Mouse (Mus musculus) activated CD4-positive, CD25-positive, alpha-beta regulatory T cell, adult 4 months (primary cell): ENCODE measurements around the gene Mettl6. TPM values are rescaled to one million over a fixed set of nuclear protein-coding genes. Genes with fewer than 3 reads are reported as not detected.
"Not testable (repeated sequence)": the region's sequence is repeated elsewhere in the genome, so short reads cannot be mapped to it uniquely, and the experiment has no call there.

Source experiments
- ATAC-seq: one replicate; pipeline ENCODE4 v1.8.0; 2017
- polyA plus RNA-seq, 2 experiments: library from polyadenylated mRNA; unstranded; fragments of 100-300 nt; shearing (Covaris generic); gene quantifications; one replicate each; pipeline ENCODE4 v1.2.1; 2017

Mettl6 gene
- polyA plus RNA-seq, 2 experiments from 2014 or later = 68.1 to 79.9 TPM

GRCm38 (mm10) chr14:31472451-31473061 is 22.3 kb downstream of the Mettl6 start:
- ATAC-seq = no peak

GRCm38 (mm10) chr14:31469711-31470110 is 25.1 kb downstream of the Mettl6 start:
- ATAC-seq = no peak

GRCm38 (mm10) chr14:31464176-31464575 is 30.7 kb downstream of the Mettl6 start:
- ATAC-seq = no peak

- ATAC-seq = no peak
Observed at GRCm38 (mm10) chr14:31462886-31463285, 32.0 kb downstream of the Mettl6 start.

GRCm38 (mm10) chr14:31462226-31462625 is 32.6 kb downstream of the Mettl6 start:
- ATAC-seq = not testable (repeated sequence)

GRCm38 (mm10) chr14:31458006-31458405 is 36.8 kb downstream of the Mettl6 start:
- ATAC-seq = no peak

- no peak for ATAC-seq
Observed at GRCm38 (mm10) chr14:31456064-31456721, 38.6 kb downstream of the Mettl6 start.

- ATAC-seq = no peak
Observed at GRCm38 (mm10) chr14:31454849-31455566, 39.8 kb downstream of the Mettl6 start.

GRCm38 (mm10) chr14:31453946-31454345 is 40.9 kb downstream of the Mettl6 start:
- not testable (repeated sequence) for ATAC-seq

- ATAC-seq = no peak
Observed at GRCm38 (mm10) chr14:31448994-31449393, 45.8 kb downstream of the Mettl6 start.

- no peak for ATAC-seq
Observed at GRCm38 (mm10) chr14:31443616-31444015, 51.2 kb downstream of the Mettl6 start.

GRCm38 (mm10) chr14:31440725-31441124 is 54.1 kb downstream of the Mettl6 start:
- peak; percentile 50 for ATAC-seq

GRCm38 (mm10) chr14:31440230-31440629 is 54.6 kb downstream of the Mettl6 start:
- no peak for ATAC-seq

- no peak for ATAC-seq
Observed at GRCm38 (mm10) chr14:31439279-31439678, 55.6 kb downstream of the Mettl6 start.

GRCm38 (mm10) chr14:31437826-31438529 is 56.9 kb downstream of the Mettl6 start:
- no peak for ATAC-seq

- peak; percentile 96 for ATAC-seq
Observed at GRCm38 (mm10) chr14:31435930-31436693, 58.7 kb downstream of the Mettl6 start, which contains the start of gene Sh3bp5. Sh3bp5 (minus strand) TSS chr14:31436078.

- peak; percentile 3 for ATAC-seq
Observed at GRCm38 (mm10) chr14:31435018-31435915, 59.6 kb downstream of the Mettl6 start.

GRCm38 (mm10) chr14:31434426-31434825 is 60.4 kb downstream of the Mettl6 start:
- ATAC-seq = no peak

- ATAC-seq = no peak
Observed at GRCm38 (mm10) chr14:31433851-31434360, 60.9 kb downstream of the Mettl6 start.

GRCm38 (mm10) chr14:31433126-31433525 is 61.7 kb downstream of the Mettl6 start:
- no peak for ATAC-seq

GRCm38 (mm10) chr14:31432424-31432823 is 62.4 kb downstream of the Mettl6 start:
- no peak for ATAC-seq
